In the genomic region with DNA sequence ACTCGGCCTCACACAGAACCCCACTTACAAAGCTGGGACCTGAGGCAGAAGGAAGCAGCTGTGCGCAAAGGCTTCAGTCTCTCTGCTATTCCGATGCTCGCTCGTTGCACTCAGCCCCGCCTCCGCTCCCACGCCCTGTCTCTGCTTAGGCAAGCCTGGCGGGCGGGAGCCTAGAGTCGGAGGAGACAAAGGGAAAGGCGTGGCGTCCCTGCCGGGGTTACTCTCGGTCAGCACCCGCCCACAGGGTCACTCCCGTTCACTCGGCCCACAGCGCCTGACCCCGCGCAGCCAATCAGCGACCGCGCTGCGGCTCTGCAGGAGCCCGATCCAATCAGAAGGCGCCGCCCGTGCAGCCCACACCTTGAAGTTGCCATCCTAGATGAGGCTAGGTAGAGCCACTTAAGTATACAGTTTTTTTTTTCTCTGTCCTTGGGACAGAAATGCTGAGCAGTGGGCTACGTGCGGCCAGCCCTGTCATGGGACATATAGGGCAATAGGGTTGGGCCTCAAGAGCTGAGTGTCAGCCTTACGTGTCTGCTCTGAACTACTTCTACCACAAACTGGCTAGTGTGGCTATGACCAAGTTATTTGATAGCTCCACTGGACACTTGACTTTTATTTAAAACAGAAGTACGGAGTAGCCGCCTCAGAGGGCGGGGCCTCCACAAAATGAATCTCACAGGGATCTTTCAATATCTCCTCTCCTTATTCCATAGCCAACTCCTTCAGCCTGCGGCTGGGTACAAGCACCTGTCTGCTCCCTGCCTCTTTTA, we compare ENCODE assay signal across 7 mouse cellular contexts. TPM values are rescaled to one million over a fixed set of nuclear protein-coding genes. Genes with fewer than 3 reads are reported as not detected.
A peak's percentile ranks its signal among the peaks of the same experiment; 100 is the strongest.
DNase-seq lines count a peak whose midpoint lies in the region; ATAC-seq and TF ChIP-seq lines count a peak whose summit lies in the region.

No protein-coding gene starts in this region.

- H3K9me3 ChIP-seq in embryonic facial prominence, embryonic 12.5 days = no peaks in the 10 kb centered on the region
- no peaks in the 10 kb centered on the region for H3K9me3 ChIP-seq in limb, embryonic 12.5 days
- H3K9me3 ChIP-seq in midbrain, embryonic 15.5 days = no peaks in the 10 kb centered on the region

- H3K27me3 ChIP-seq in embryonic facial prominence, embryonic 12.5 days = no peaks in the 10 kb centered on the region
- no peaks in the 10 kb centered on the region for H3K27me3 ChIP-seq in kidney, adult 2 months (replicated peaks; ENCODE audit: control insufficient read depth, insufficient read depth, low read length)
- H3K27me3 ChIP-seq in limb, embryonic 12.5 days = no peaks in the 10 kb centered on the region
- no peaks in the 10 kb centered on the region for H3K27me3 ChIP-seq in midbrain, embryonic 15.5 days (replicated peaks)
- H3K27me3 ChIP-seq in spleen, adult 2 months (ENCODE audit: control insufficient read depth, insufficient read depth, low read length) = no peaks in the 10 kb centered on the region

- H3K9ac ChIP-seq in embryonic facial prominence, embryonic 12.5 days = peak overlapping the region; percentile 44
- H3K9ac ChIP-seq in limb, embryonic 12.5 days (replicated peaks) = peak overlapping the region; percentile 63
- peak overlapping the region; percentile 61 for H3K9ac ChIP-seq in midbrain, embryonic 15.5 days

- peak overlapping the region; percentile 33 for H3K4me3 ChIP-seq in embryonic facial prominence, embryonic 12.5 days
- H3K4me3 ChIP-seq in kidney, adult 2 months (ENCODE audit: insufficient read depth, low read depth, low read length) = peak overlapping the region; percentile 38
- peak overlapping the region; percentile 41 for H3K4me3 ChIP-seq in limb, embryonic 12.5 days (replicated peaks)
- peak overlapping the region; percentile 49 for H3K4me3 ChIP-seq in midbrain, embryonic 15.5 days
- peak overlapping the region; percentile 32; the same call in 1 of the 2 replicates for H3K4me3 ChIP-seq in spleen, adult 2 months (ENCODE audit: extremely low read depth, insufficient read depth, insufficient read length)

- TF ChIP-seq POLR2A in kidney, adult 2 months (IDR thresholded peaks at IDR 0.05; ENCODE audit: low read depth, low read length) = peak; percentile 43
- peak; percentile 45; the same call in 1 of the 2 replicates for TF ChIP-seq POLR2A in spleen, adult 2 months (IDR thresholded peaks at IDR 0.05; ENCODE audit: low read depth, low read length)

- peak; percentile 99 for ATAC-seq in embryonic facial prominence, embryonic 12.5 days (ENCODE audit: insufficient number of reproducible peaks, insufficient read depth, low FRiP score, low TSS enrichment)
- peak; percentile 97 for ATAC-seq in limb, embryonic 12.5 days (ENCODE audit: insufficient number of reproducible peaks, insufficient read depth, low FRiP score, low TSS enrichment, low read depth)
- peak; percentile 97 for ATAC-seq in midbrain, embryonic 15.5 days (replicated peaks)

- peaks cover 32% of the 10 kb centered on the region for H3K4me1 ChIP-seq in embryonic facial prominence, embryonic 12.5 days
- H3K4me1 ChIP-seq in kidney, adult 2 months (ENCODE audit: control insufficient read depth, insufficient read depth, low read length) = peaks cover 10% of the 10 kb centered on the region; the same call in 1 of the 2 replicates
- H3K4me1 ChIP-seq in limb, embryonic 12.5 days (replicated peaks) = peaks cover 38% of the 10 kb centered on the region
- H3K4me1 ChIP-seq in midbrain, embryonic 15.5 days = peaks cover 30% of the 10 kb centered on the region
- H3K4me1 ChIP-seq in spleen, adult 2 months (ENCODE audit: control insufficient read depth, insufficient read depth, insufficient read length) = peaks cover 30% of the 10 kb centered on the region

- no peaks in the 10 kb centered on the region for H3K36me3 ChIP-seq in embryonic facial prominence, embryonic 12.5 days
- H3K36me3 ChIP-seq in kidney, adult 2 months (ENCODE audit: control insufficient read depth, insufficient read depth, low read length) = no peaks in the 10 kb centered on the region
- no peaks in the 10 kb centered on the region for H3K36me3 ChIP-seq in limb, embryonic 12.5 days
- no peaks in the 10 kb centered on the region for H3K36me3 ChIP-seq in midbrain, embryonic 15.5 days (replicated peaks)
- H3K36me3 ChIP-seq in spleen, adult 2 months (ENCODE audit: control insufficient read depth, insufficient read depth, low read length) = no peaks in the 10 kb centered on the region

- 2% methylated on average over 36 of the region's 36 CpGs for WGBS in embryonic facial prominence, embryonic 12.5 days
- WGBS in kidney, adult 2 months = 4% methylated on average over 36 of the region's 36 CpGs
- WGBS in limb, embryonic 12.5 days = 2% methylated on average over 36 of the region's 36 CpGs
- WGBS in midbrain, embryonic 15.5 days = 3% methylated on average over 36 of the region's 36 CpGs
- WGBS in spleen, adult 2 months = 5% methylated on average over 36 of the region's 36 CpGs

- DNase-seq in adrenal gland, postnatal 25 days = peak; percentile 97
- DNase-seq in heart, adult 18-20 months = peak; percentile 94 to 98
- peak; percentile 98 for DNase-seq in kidney, adult 2 months
- peak; percentile 96 to 98 for DNase-seq in spleen, adult 2 months (ENCODE audit: low read depth in 1 of 2, low spot score in 2 of 2)

- H3K4me2 ChIP-seq in embryonic facial prominence, embryonic 12.5 days (replicated peaks) = peak overlapping the region; percentile 67
- H3K4me2 ChIP-seq in limb, embryonic 12.5 days = peak overlapping the region; percentile 76
- peak overlapping the region; percentile 85 for H3K4me2 ChIP-seq in midbrain, embryonic 15.5 days

- peak overlapping the region; percentile 86 for H3K27ac ChIP-seq in embryonic facial prominence, embryonic 12.5 days
- peak overlapping the region; percentile 79 for H3K27ac ChIP-seq in kidney, adult 2 months (ENCODE audit: insufficient read depth, low read depth, low read length)
- peak overlapping the region; percentile 89 for H3K27ac ChIP-seq in limb, embryonic 12.5 days
- peak overlapping the region; percentile 88 for H3K27ac ChIP-seq in midbrain, embryonic 15.5 days
- peak overlapping the region; percentile 78 for H3K27ac ChIP-seq in spleen, adult 2 months (ENCODE audit: insufficient read depth, low read length)

- no peak for TF ChIP-seq CTCF in kidney, adult 2 months (conservative IDR thresholded peaks at IDR 0.05; ENCODE audit: insufficient read depth, insufficient read length, low read depth, low read length)
- no peak for TF ChIP-seq CTCF in spleen, adult 2 months (IDR thresholded peaks at IDR 0.05; ENCODE audit: extremely low read depth, insufficient read depth, insufficient read length, insufficient replicate concordance)

RNA-seq across cellular contexts. Expression of gene Scd3, which starts 45.2 kb away (rescaled TPM):
- not detected in 2 replicates for total RNA-seq in adrenal gland, postnatal 25 days (2021)
- polyA plus RNA-seq in embryonic facial prominence, embryonic 12.5 days (2016; fragmentation: Nextera tagmentation; extraction: Ambion mirVana) = 0.35 and 0.36 TPM in 2 replicates
- total RNA-seq in heart, adult 18-20 months (2021) = not detected
- polyA plus RNA-seq in kidney, adult 2 months (2012; rRNA removed) = 0.13 and 0.20 TPM in 2 replicates
- polyA plus RNA-seq in limb, embryonic 12.5 days (2016; fragmentation: Nextera tagmentation; extraction: Ambion mirVana) = not detected in 2 replicates
- polyA plus RNA-seq in midbrain, embryonic 15.5 days (2015; fragmentation: Nextera tagmentation; extraction: Ambion mirVana) = 5.7 TPM in 2 replicates
- not detected in 2 replicates for polyA plus RNA-seq in spleen, adult 2 months (2012; rRNA removed)

RNA-seq across cellular contexts. Expression of gene Scd2, which starts 45.2 kb away (rescaled TPM):
- 749 and 764 TPM in 2 replicates for total RNA-seq in adrenal gland, postnatal 25 days (2021)
- 294 and 311 TPM in 2 replicates for polyA plus RNA-seq in embryonic facial prominence, embryonic 12.5 days (2016; fragmentation: Nextera tagmentation; extraction: Ambion mirVana)
- total RNA-seq in heart, adult 18-20 months (2021) = 1 to 10 TPM; 9.1 to 9.4 TPM
- 61.3 and 63.9 TPM in 2 replicates for polyA plus RNA-seq in kidney, adult 2 months (2012; rRNA removed)
- polyA plus RNA-seq in limb, embryonic 12.5 days (2016; fragmentation: Nextera tagmentation; extraction: Ambion mirVana) = 304 and 317 TPM in 2 replicates
- polyA plus RNA-seq in midbrain, embryonic 15.5 days (2015; fragmentation: Nextera tagmentation; extraction: Ambion mirVana) = 251 and 253 TPM in 2 replicates
- polyA plus RNA-seq in spleen, adult 2 months (2012; rRNA removed) = 30.1 and 39.6 TPM in 2 replicates

RNA-seq across cellular contexts. Expression of gene Pkd2l1, which starts 56.0 kb away (rescaled TPM):
- not detected in 2 replicates for total RNA-seq in adrenal gland, postnatal 25 days (2021)
- polyA plus RNA-seq in embryonic facial prominence, embryonic 12.5 days (2016; fragmentation: Nextera tagmentation; extraction: Ambion mirVana) = 0.09 TPM in 1 of 2 replicates, not detected in the other
- total RNA-seq in heart, adult 18-20 months (2021) = not detected
- polyA plus RNA-seq in kidney, adult 2 months (2012; rRNA removed) = 0.02 TPM in 1 of 2 replicates, not detected in the other
- 0.08 TPM in 1 of 2 replicates, not detected in the other for polyA plus RNA-seq in limb, embryonic 12.5 days (2016; fragmentation: Nextera tagmentation; extraction: Ambion mirVana)
- polyA plus RNA-seq in midbrain, embryonic 15.5 days (2015; fragmentation: Nextera tagmentation; extraction: Ambion mirVana) = 0.06 TPM in 2 replicates
- not detected in 2 replicates for polyA plus RNA-seq in spleen, adult 2 months (2012; rRNA removed)

Comparison
In these comparisons a context has a peak if more than half of its experiments do, and no peak if none do; other contexts are left out.
1. Peak in every context shown above with its lines: DNase-seq, ATAC-seq, H3K4me3 ChIP-seq and H3K27ac ChIP-seq.